Mouse (Mus musculus): Measurements from ENCODE around the gene Foxj1. TPM values are rescaled to one million over a fixed set of nuclear protein-coding genes. Genes with fewer than 3 reads are reported as not detected.

Foxj1 gene
- polyA plus RNA-seq, 1 experiment from 2014 or later = 0.20 TPM

- H3K4me3 ChIP-seq (ENCODE audit: low read depth, low read length) = no peak overlapping the region
- H3K4me2 ChIP-seq (ENCODE audit: low read depth, severe bottlenecking) = no peak overlapping the region
- H3K9me3 ChIP-seq (ENCODE audit: control insufficient read depth, low read length) = no peaks in the 10 kb centered on the region
- 36% methylated on average over 11 of the region's 12 CpGs for WGBS
- no peak for ATAC-seq (ENCODE audit: insufficient number of reproducible peaks, low FRiP score, low TSS enrichment, low read depth)
- no peak for DNase-seq (ENCODE audit: low spot score)
- H3K27me3 ChIP-seq (ENCODE audit: control insufficient read depth, insufficient read depth, low read length) = peaks cover 23% of the 10 kb centered on the region
- H3K4me1 ChIP-seq (ENCODE audit: control insufficient read depth, insufficient read depth, low read length) = peaks cover 18% of the 10 kb centered on the region
- H3K9ac ChIP-seq (ENCODE audit: low read length) = no peak overlapping the region
- H3K27ac ChIP-seq (replicated peaks; ENCODE audit: low read depth, low read length) = no peak overlapping the region
- no peaks in the 10 kb centered on the region for H3K36me3 ChIP-seq (ENCODE audit: control insufficient read depth, insufficient read depth, low read length)
Observed at GRCm38 (mm10) chr11:116337000-116337399, 1.8 kb upstream of the Foxj1 start.

GRCm38 (mm10) chr11:116336393-116336792 is 1.2 kb upstream of the Foxj1 start:
- Histone ChIP-seq H3K4me1 (ENCODE audit: control insufficient read depth, insufficient read depth, low read length) (peaks cover 20% of the 10 kb centered on the region), H3K27ac (replicated peaks; ENCODE audit: low read depth, low read length) (no peak overlapping the region), H3K36me3 (ENCODE audit: control insufficient read depth, insufficient read depth, low read length) (no peaks in the 10 kb centered on the region), H3K4me2 (ENCODE audit: low read depth, severe bottlenecking) (peak overlapping the region; percentile 96; the same call in 1 of the 2 replicates), H3K4me3 (ENCODE audit: low read depth, low read length) (no peak overlapping the region), H3K9me3 (ENCODE audit: control insufficient read depth, low read length) (no peaks in the 10 kb centered on the region), H3K27me3 (ENCODE audit: control insufficient read depth, insufficient read depth, low read length) (peaks cover 23% of the 10 kb centered on the region), H3K9ac (ENCODE audit: low read length) (no peak overlapping the region)
- WGBS = 83% methylated on average over 4 of the region's 4 CpGs
- DNase-seq (ENCODE audit: low spot score) = no peak
- no peak for ATAC-seq (ENCODE audit: insufficient number of reproducible peaks, low FRiP score, low TSS enrichment, low read depth)

- no peak for DNase-seq (ENCODE audit: low spot score)
Observed at GRCm38 (mm10) chr11:116334417-116334782, 799 bp downstream of the Foxj1 start.

GRCm38 (mm10) chr11:116333526-116334416 is 1.4 kb downstream of the Foxj1 start:
- DNase-seq (ENCODE audit: low spot score) = no peak
- peak overlapping the region; percentile 27; the same call in 1 of the 2 replicates for H3K9ac ChIP-seq (ENCODE audit: low read length)

More at GRCm38 (mm10) chr11:116334417-116334782, 799 bp downstream of the Foxj1 start:
- Histone ChIP-seq H3K9ac (ENCODE audit: low read length) (peak overlapping the region; percentile 27; the same call in 1 of the 2 replicates), H3K4me1 (ENCODE audit: control insufficient read depth, insufficient read depth, low read length) (peaks cover 20% of the 10 kb centered on the region), H3K36me3 (ENCODE audit: control insufficient read depth, insufficient read depth, low read length) (no peaks in the 10 kb centered on the region), H3K9me3 (ENCODE audit: control insufficient read depth, low read length) (no peaks in the 10 kb centered on the region), H3K27ac (replicated peaks; ENCODE audit: low read depth, low read length) (no peak overlapping the region), H3K4me2 (ENCODE audit: low read depth, severe bottlenecking) (peak overlapping the region; percentile 96), H3K27me3 (ENCODE audit: control insufficient read depth, insufficient read depth, low read length) (peaks cover 23% of the 10 kb centered on the region), H3K4me3 (ENCODE audit: low read depth, low read length) (peak overlapping the region; percentile 20)
- WGBS = 4% methylated on average over 26 of the region's 26 CpGs
- no peak for ATAC-seq (ENCODE audit: insufficient number of reproducible peaks, low FRiP score, low TSS enrichment, low read depth)

GRCm38 (mm10) chr11:116332983-116333270 is 2.3 kb downstream of the Foxj1 start:
- Histone ChIP-seq H3K9ac (ENCODE audit: low read length) (no peak overlapping the region), H3K36me3 (ENCODE audit: control insufficient read depth, insufficient read depth, low read length) (no peaks in the 10 kb centered on the region), H3K27ac (replicated peaks; ENCODE audit: low read depth, low read length) (no peak overlapping the region), H3K4me2 (ENCODE audit: low read depth, severe bottlenecking) (no peak overlapping the region), H3K9me3 (ENCODE audit: control insufficient read depth, low read length) (no peaks in the 10 kb centered on the region), H3K4me3 (ENCODE audit: low read depth, low read length) (no peak overlapping the region), H3K4me1 (ENCODE audit: control insufficient read depth, insufficient read depth, low read length) (peaks cover 20% of the 10 kb centered on the region), H3K27me3 (ENCODE audit: control insufficient read depth, insufficient read depth, low read length) (peaks cover 23% of the 10 kb centered on the region)
- 89% methylated on average over 3 of the region's 3 CpGs for WGBS
- ATAC-seq (ENCODE audit: insufficient number of reproducible peaks, low FRiP score, low TSS enrichment, low read depth) = no peak
- no peak for DNase-seq (ENCODE audit: low spot score)

More at GRCm38 (mm10) chr11:116333526-116334416, 1.4 kb downstream of the Foxj1 start:
- peak overlapping the region; percentile 20 for H3K4me3 ChIP-seq (ENCODE audit: low read depth, low read length)
- no peak for ATAC-seq (ENCODE audit: insufficient number of reproducible peaks, low FRiP score, low TSS enrichment, low read depth)
- 19% methylated on average over 31 of the region's 31 CpGs for WGBS
- H3K27me3 ChIP-seq (ENCODE audit: control insufficient read depth, insufficient read depth, low read length) = peaks cover 23% of the 10 kb centered on the region
- H3K9me3 ChIP-seq (ENCODE audit: control insufficient read depth, low read length) = no peaks in the 10 kb centered on the region
- H3K36me3 ChIP-seq (ENCODE audit: control insufficient read depth, insufficient read depth, low read length) = no peaks in the 10 kb centered on the region
- peak overlapping the region; percentile 96 for H3K4me2 ChIP-seq (ENCODE audit: low read depth, severe bottlenecking)
- no peak overlapping the region for H3K27ac ChIP-seq (replicated peaks; ENCODE audit: low read depth, low read length)
- peaks cover 20% of the 10 kb centered on the region for H3K4me1 ChIP-seq (ENCODE audit: control insufficient read depth, insufficient read depth, low read length)

- H3K36me3 ChIP-seq (ENCODE audit: control insufficient read depth, insufficient read depth, low read length) = no peaks in the 10 kb centered on the region
- no peak for ATAC-seq (ENCODE audit: insufficient number of reproducible peaks, low FRiP score, low TSS enrichment, low read depth)
- peaks cover 23% of the 10 kb centered on the region for H3K27me3 ChIP-seq (ENCODE audit: control insufficient read depth, insufficient read depth, low read length)
- H3K27ac ChIP-seq (replicated peaks; ENCODE audit: low read depth, low read length) = no peak overlapping the region
- no peak overlapping the region for H3K4me3 ChIP-seq (ENCODE audit: low read depth, low read length)
- peaks cover 20% of the 10 kb centered on the region for H3K4me1 ChIP-seq (ENCODE audit: control insufficient read depth, insufficient read depth, low read length)
- H3K9me3 ChIP-seq (ENCODE audit: control insufficient read depth, low read length) = no peaks in the 10 kb centered on the region
- 53% methylated on average over 19 of the region's 19 CpGs for WGBS
- H3K4me2 ChIP-seq (ENCODE audit: low read depth, severe bottlenecking) = no peak overlapping the region
- peak overlapping the region; percentile 34; the same call in 1 of the 2 replicates for H3K9ac ChIP-seq (ENCODE audit: low read length)
- DNase-seq (ENCODE audit: low spot score) = no peak
Observed at GRCm38 (mm10) chr11:116332232-116332982, 2.8 kb downstream of the Foxj1 start.

GRCm38 (mm10) chr11:116330211-116330518 is 5.0 kb downstream of the Foxj1 start:
- Histone ChIP-seq H3K4me1 (ENCODE audit: control insufficient read depth, insufficient read depth, low read length) (peaks cover 16% of the 10 kb centered on the region), H3K4me3 (ENCODE audit: low read depth, low read length) (no peak overlapping the region), H3K9me3 (ENCODE audit: control insufficient read depth, low read length) (no peaks in the 10 kb centered on the region), H3K9ac (ENCODE audit: low read length) (no peak overlapping the region), H3K36me3 (ENCODE audit: control insufficient read depth, insufficient read depth, low read length) (no peaks in the 10 kb centered on the region), H3K27ac (replicated peaks; ENCODE audit: low read depth, low read length) (no peak overlapping the region), H3K27me3 (ENCODE audit: control insufficient read depth, insufficient read depth, low read length) (peaks cover 23% of the 10 kb centered on the region), H3K4me2 (ENCODE audit: low read depth, severe bottlenecking) (no peak overlapping the region)
- WGBS = 72% methylated on average over 7 of the region's 7 CpGs
- ATAC-seq (ENCODE audit: insufficient number of reproducible peaks, low FRiP score, low TSS enrichment, low read depth) = no peak
- DNase-seq (ENCODE audit: low spot score) = no peak

GRCm38 (mm10) chr11:116329314-116330210 is 5.6 kb downstream of the Foxj1 start:
- Histone ChIP-seq H3K4me1 (ENCODE audit: control insufficient read depth, insufficient read depth, low read length) (peaks cover 12% of the 10 kb centered on the region), H3K4me2 (ENCODE audit: low read depth, severe bottlenecking) (no peak overlapping the region), H3K27ac (replicated peaks; ENCODE audit: low read depth, low read length) (0 out of 2 replicates have a peak overlapping the region, but pooled peaks have one; percentile 25), H3K4me3 (ENCODE audit: low read depth, low read length) (no peak overlapping the region), H3K27me3 (ENCODE audit: control insufficient read depth, insufficient read depth, low read length) (peaks cover 17% of the 10 kb centered on the region), H3K9me3 (ENCODE audit: control insufficient read depth, low read length) (no peaks in the 10 kb centered on the region), H3K36me3 (ENCODE audit: control insufficient read depth, insufficient read depth, low read length) (no peaks in the 10 kb centered on the region), H3K9ac (ENCODE audit: low read length) (no peak overlapping the region)
- WGBS = 53% methylated on average over 18 of the region's 18 CpGs
- DNase-seq (ENCODE audit: low spot score) (no peak), ATAC-seq (ENCODE audit: insufficient number of reproducible peaks, low FRiP score, low TSS enrichment, low read depth) (0 out of 2 replicates have a peak, but pooled peaks have one; percentile 23)

Measured in limb, embryonic 11.5 days (tissue).